Mouse (Mus musculus) gastrocnemius, adult 2 months (tissue): ENCODE data around the gene Mcm9. TPM values are rescaled to one million over a fixed set of nuclear protein-coding genes. Genes with fewer than 3 reads are reported as not detected.
"Not testable (repeated sequence)": the region's sequence is repeated elsewhere in the genome, so short reads cannot be mapped to it uniquely, and the experiment has no call there.

ENCODE experiments used
- DNase-seq: peaks from one replicate; pipeline ENCODE4 v3.0.0; 2022
- H3K27ac ChIP-seq: fragments of 200-600 bp; 2 replicates; pipeline ENCODE4 v1.8.1; 2022; ENCODE audit warnings: mild to moderate bottlenecking
- H3K4me3 ChIP-seq: fragments of 200-600 bp; 2 replicates; pipeline ENCODE4 v1.8.1; 2022; ENCODE audit warnings: mild to moderate bottlenecking, moderate library complexity
- CTCF ChIP-seq: fragments of 200-600 bp; IDR thresholded peaks from 2 replicates; pipeline ENCODE4 v1.8.1; 2022; ENCODE audit warnings: antibody characterized with exemption, mild to moderate bottlenecking, moderate library complexity
- intact Hi-C: fragments of 180-260 bp; cut with DNase I; formaldehyde crosslinking; loops from one replicate; pipeline ENCODE4 v1.15.1; 2025
- total RNA-seq, 2 experiments: library from RNA; stranded (reverse); gene quantifications; 2 replicates each; pipeline ENCODE4 v1.2.3; 2021

Mcm9 gene
- total RNA-seq, 2 experiments from 2014 or later: 0.89 to 0.92 TPM

DNA sequence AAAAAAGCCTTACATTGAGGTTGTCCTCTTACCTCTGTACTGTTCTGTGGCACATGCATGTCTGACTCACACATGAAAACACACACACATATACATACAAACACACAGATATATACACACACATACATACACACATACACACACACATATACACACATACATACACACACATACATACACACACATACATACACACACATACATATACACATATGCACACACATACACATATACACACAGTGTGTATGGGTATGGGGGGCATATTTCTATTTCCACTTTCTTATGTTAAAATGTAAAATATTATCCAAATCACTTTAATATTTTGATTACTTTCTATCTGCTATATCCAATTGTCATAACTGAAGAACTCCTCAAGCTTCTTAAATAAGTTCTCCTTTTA lies 121.6 kb downstream of the Mcm9 start:
- Histone ChIP-seq H3K4me3 (peak overlapping the region; percentile 21), H3K27ac (peak overlapping the region; percentile 74)
- intact Hi-C loops: loop anchor here (5.0 kb wide), 1 partner anchor 81 kb away; no protein-coding TSS in a partner anchor
- no peak for TF ChIP-seq CTCF
- DNase-seq: no peak

DNA sequence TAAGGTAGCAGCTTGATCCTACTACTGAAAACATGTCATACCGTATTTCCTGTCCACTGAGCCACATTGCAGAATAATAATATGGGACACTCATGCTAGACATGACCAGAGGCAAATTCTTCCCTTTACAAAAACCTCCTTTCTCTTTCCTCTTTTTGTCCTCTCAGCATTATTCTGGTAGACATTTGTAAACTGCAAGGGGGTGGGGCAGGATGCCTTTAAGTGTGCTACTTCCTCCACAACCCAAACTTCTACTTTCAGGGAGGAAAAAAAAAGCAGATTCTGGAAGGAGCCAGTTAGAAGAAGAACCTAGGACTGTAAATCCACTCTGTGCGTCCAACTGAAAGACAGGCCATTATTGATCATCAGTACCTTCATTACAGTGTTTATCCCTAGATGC lies 124.7 kb downstream of the Mcm9 start:
- no peak for TF ChIP-seq CTCF
- intact Hi-C loops: loop anchor here (5.0 kb wide), 1 partner anchor 78 kb away; no protein-coding TSS in a partner anchor
- no peak for DNase-seq
- Histone ChIP-seq H3K27ac (no peak overlapping the region), H3K4me3 (no peak overlapping the region)

DNA sequence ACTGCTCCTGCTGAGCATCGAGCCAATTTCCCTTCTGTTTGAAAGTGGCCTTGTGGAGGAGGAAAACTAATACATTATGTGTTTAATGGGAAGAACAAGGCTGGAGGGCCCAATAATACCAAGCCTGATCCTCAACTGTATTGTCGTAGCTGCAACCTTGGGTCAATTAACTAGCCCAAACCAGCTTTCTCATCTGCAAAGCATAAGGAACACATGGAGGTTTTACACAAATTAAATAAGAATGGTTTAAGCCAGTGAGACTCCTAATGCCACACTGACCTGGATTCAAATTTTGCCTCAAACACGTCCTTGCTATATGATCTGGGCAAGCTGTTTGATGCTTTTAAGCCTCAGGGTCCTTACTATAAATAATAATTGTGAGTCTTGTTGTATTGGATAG lies 125.2 kb downstream of the Mcm9 start:
- H3K4me3 ChIP-seq: no peak overlapping the region
- no peak for DNase-seq
- TF ChIP-seq CTCF: no peak
- intact Hi-C loops: loop anchor here (5.0 kb wide), 1 partner anchor 78 kb away; no protein-coding TSS in a partner anchor
- no peak overlapping the region for H3K27ac ChIP-seq

DNA sequence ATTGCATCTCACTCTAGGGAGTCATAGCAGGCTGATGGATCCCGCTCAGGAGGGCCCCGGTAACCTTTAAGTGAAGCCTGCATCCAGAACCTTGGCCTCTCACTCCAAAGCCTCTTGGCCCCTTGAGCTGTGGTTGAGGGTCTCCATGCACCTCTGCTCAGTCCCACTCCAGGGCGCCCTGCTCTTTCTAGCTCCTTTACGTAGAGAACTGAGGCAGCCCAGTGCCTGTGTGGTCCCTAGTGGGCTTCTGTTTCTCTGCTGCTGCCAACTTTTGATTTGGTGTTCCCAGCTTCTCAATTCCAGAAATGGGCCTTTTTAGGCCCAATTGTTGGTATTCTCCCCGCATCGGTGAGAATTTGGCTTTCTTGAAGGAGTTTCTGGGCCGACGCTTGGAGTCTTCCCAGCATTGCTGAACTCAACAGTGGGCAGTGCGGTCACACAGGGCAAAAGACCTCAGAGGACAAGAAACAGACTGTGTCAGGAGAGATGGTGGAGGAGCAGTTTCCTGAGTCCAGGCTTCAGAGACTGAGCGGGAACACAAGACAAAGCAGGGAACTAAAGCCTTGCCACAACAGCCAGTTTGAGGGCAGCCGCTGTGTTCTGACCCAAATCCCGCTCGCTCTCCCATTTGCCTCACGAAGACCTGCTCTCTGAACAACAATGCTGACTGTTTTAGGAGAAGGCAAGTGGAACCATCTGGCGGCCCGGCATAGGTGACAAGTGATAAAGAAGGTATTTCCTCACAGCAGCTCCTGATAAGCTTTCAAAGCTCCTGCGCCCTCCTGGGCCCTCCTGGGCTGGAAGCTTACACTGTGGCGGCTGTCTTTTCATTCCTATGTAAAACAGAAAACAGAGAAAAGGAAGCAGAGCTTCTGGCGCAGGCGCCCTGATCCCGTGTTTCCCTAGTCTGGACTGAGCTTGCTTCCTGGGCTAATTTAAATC lies 127.1 kb downstream of the Mcm9 start:
- no peak for DNase-seq
- peak overlapping the region; percentile 63 for H3K27ac ChIP-seq
- TF ChIP-seq CTCF: no peak
- intact Hi-C loops: no loop called here
- H3K4me3 ChIP-seq: no peak overlapping the region; the same call in 1 of the 2 replicates

DNA sequence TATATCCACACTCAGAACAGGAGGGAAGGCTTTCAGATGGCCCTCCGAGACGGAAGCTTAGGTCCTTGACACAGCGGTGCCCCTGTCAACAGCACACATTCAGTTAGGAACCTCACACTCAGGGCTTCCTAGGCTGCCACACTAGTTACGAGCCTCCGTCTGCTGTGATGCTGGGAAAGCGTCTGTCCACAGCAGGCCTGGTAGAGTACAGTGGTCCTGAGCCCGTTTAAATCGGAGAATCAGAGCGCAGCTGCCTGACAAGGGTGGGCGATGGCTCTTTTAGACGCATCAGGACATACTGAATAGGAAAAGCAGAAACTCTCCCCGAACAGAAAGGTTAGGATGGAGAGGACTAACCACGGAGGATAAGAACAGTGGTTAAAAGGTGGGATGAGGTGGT lies 127.8 kb downstream of the Mcm9 start:
- no peak for TF ChIP-seq CTCF
- no peak overlapping the region for H3K27ac ChIP-seq
- no peak overlapping the region for H3K4me3 ChIP-seq
- intact Hi-C loops: no loop called here
- no peak for DNase-seq

DNA sequence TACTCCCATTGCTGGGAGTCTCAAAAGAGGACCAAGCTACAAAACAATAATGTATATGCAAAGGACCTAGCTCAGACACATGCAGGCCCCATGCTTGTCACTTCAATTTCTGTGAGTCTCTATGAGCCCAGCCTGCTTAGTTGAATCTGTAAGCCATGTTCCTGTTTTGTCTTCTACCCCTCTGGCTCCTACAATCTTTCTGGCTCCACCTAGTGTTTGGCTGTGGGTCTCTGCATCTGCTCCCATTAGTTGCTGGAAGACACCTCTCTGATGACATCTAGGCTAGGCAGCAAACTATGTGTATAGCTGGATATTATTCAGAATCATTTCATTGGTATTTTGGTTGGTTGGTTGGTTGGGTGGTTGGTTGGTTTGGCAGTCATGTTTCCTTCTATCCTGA lies 130.7 kb downstream of the Mcm9 start:
- Histone ChIP-seq H3K4me3 (no peak overlapping the region), H3K27ac (no peak overlapping the region)
- intact Hi-C loops: no loop called here
- DNase-seq: peak; percentile 46
- TF ChIP-seq CTCF: peak; percentile 64

DNA sequence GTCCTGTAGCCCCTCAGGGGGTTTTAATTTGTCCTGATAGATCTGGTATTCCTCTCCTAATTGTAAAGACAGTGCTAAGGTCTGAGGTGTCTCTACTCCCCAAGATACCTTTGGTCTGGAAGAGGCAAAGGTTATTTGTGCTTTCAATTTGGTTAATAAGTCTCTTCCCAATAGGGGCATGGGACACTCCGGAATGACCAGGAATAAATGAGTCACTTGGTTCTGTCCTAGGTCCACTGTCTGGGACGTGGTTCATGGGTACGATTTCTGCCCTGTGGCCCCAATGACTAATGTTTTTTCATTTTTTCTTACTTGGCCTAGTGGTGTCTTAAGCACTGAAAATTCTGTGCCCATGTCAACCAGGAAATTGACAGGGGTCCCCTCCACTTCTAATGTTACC lies 134.9 kb downstream of the Mcm9 start:
- not testable (repeated sequence) for H3K27ac ChIP-seq

DNA sequence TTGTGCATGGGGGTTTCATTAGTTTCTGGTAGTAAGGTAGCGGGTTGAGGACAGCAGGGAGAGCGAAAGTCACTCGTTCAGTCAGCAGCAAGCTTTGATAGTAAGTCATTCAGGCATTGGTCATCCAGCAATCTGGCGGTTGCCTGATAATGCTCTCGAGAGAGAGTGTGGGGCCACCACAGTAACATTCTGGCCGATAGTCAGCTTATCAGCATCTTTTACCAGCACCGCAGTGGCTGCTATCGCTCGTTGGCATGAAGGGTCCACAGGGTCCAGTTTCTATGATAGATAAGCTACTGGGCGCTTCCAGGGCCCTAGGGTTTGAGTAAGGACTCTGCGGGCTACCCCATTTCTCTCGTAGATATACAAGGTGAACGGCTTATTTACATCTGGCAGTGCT lies 136.3 kb downstream of the Mcm9 start:
- no peak overlapping the region for H3K4me3 ChIP-seq
- TF ChIP-seq CTCF: no peak
- intact Hi-C loops: no loop called here
- DNase-seq: no peak
- no peak overlapping the region for H3K27ac ChIP-seq

More for the DNA sequence above, 134.9 kb downstream of the Mcm9 start:
- DNase-seq, intact Hi-C loops, H3K4me3 ChIP-seq: not testable (repeated sequence)

Other genes with a start within 250 kb of the Mcm9 start
- 10 to 100 TPM; 21.0 to 26.4 TPM for gene Asf1a, start 33.7 kb downstream of the Mcm9 start, total RNA-seq
- under 1 TPM; 0.28 to 0.31 TPM for gene Fam184a, start 120.7 kb upstream of the Mcm9 start, total RNA-seq